Mouse (Mus musculus) cerebellum, adult 2 months (tissue): Measurements from ENCODE around the gene Gabrb1. TPM values are rescaled to one million over a fixed set of nuclear protein-coding genes. Genes with fewer than 3 reads are reported as not detected.
"Not testable (repeated sequence)": the region's sequence is repeated elsewhere in the genome, so short reads cannot be mapped to it uniquely, and the experiment has no call there.

Experiments
- DNase-seq, 2 experiments: peaks; one replicate each; pipeline ENCODE4 v3.0.0; 2021
- H3K27ac ChIP-seq: fragments of 200-500 bp; 2 replicates; pipeline ENCODE4 v1.5.1; 2012; ENCODE audit warnings: low read length, control low read depth, inconsistent platforms; ENCODE audit not compliant: insufficient read depth
- H3K27me3 ChIP-seq: fragments of 200-500 bp; 2 replicates; pipeline ENCODE4 v1.6.1; 2012; ENCODE audit warnings: inconsistent platforms, mild to moderate bottlenecking, low read length, moderate library complexity; ENCODE audit not compliant: control insufficient read depth, insufficient read depth
- H3K4me1 ChIP-seq: fragments of 200-500 bp; 2 replicates; pipeline ENCODE4 v1.6.1; 2011; ENCODE audit warnings: low read length; ENCODE audit not compliant: control insufficient read depth, insufficient read depth
- H3K4me3 ChIP-seq: fragments of 200-500 bp; replicated peaks from 2 replicates; pipeline ENCODE3; 2011; ENCODE audit warnings: mild to moderate bottlenecking, low read depth, low read length, control low read depth; ENCODE audit not compliant: insufficient read depth
- CTCF ChIP-seq: fragments of 200-500 bp; IDR thresholded peaks from 2 replicates; pipeline ENCODE4 v1.5.1; 2011; ENCODE audit warnings: low read depth, mild to moderate bottlenecking, control low read depth, low read length, moderate library complexity, borderline replicate concordance; ENCODE audit not compliant: insufficient read depth
- POLR2A ChIP-seq: fragments of 200-500 bp; IDR thresholded peaks from 2 replicates; pipeline ENCODE4 v1.6.1; 2011; ENCODE audit warnings: low read length, control low read depth, borderline replicate concordance; ENCODE audit not compliant: insufficient read depth
- WGBS: fragments of 180-500 bp; shearing (Covaris S2); methylation state at CpG from one replicate; pipeline ENCODE4 v1.1.7; 2018; 5-methylcytosine and 5-hydroxymethylcytosine counted together
- polyA plus RNA-seq: library from polyadenylated mRNA; depleted of rRNA; stranded (reverse); fragments of >200 nt; gene quantifications from 2 replicates; pipeline ENCODE4 v1.2.3, GENCODE M21; 2012

The Gabrb1 gene
- polyA plus RNA-seq, 1 experiment = 10.4 TPM

DNA sequence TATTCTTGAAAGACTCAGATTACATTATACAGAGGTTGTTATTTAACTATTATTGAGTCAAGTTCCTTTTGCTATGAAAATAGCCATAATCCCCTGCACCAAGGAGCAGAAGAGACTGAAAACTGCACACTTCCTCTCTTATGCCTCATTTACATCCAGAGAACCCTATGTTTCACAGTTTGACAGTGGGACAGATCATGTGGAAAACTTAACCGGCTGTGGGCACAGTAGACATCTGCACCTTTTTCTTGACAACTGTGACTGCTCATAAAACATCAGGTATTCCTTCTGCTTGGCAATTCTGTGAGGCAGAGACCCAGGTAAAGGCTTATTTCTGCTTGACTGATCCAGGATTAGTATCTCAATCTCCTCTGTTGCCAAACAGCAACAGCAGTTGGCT, 481.7 kb downstream of the Gabrb1 start:
- H3K27ac ChIP-seq = no peak overlapping the region
- WGBS = 26% methylated on average over 1 of the region's 1 CpGs
- no peaks in the 10 kb centered on the region for H3K4me1 ChIP-seq
- DNase-seq = no peak
- no peak overlapping the region for H3K4me3 ChIP-seq
- H3K27me3 ChIP-seq = no peaks in the 10 kb centered on the region
- TF ChIP-seq CTCF = no peak
- no peak for TF ChIP-seq POLR2A

DNA sequence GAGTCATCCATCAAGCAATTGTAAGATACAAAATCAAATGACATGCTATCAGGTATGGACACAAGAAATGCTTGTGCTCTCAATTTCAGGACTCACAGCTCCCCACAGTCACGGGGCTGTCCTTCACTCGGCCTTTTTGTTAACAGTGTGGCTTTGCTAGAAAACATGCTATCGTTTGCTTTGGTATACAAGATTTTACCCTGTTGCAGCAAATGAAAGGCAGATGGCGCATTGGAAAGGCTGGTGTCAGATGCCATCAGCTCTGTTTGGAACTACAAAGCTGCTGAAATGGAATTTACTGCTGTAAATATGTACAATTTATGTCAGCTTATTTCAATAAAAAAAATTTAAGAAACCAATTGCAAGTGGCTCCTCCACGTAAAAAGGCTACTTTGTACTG, 490.8 kb downstream of the Gabrb1 start:
- TF ChIP-seq CTCF = no peak
- no peak for TF ChIP-seq POLR2A
- no peak for DNase-seq
- 62% methylated on average over 5 of the region's 5 CpGs for WGBS
- H3K27ac ChIP-seq = no peak overlapping the region
- no peaks in the 10 kb centered on the region for H3K4me1 ChIP-seq
- H3K27me3 ChIP-seq = no peaks in the 10 kb centered on the region
- H3K4me3 ChIP-seq = no peak overlapping the region

DNA sequence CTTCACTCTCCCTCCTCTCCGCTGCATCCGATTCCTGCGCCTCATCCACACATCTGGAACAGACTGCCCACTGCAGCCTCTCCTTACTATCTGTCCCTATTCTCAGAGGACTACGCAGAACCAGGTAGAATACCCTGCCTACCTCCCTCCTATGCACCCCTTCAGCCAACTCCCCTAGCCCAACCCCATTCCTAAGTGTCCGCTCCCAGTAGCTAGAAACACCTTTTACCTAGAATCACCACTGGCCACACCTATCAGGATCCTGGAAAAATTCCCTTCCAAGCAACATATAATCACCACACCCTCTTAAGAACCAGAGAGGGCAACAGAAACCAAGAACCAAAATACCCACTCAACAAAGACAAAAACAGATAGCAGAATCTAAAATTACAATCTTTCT, 493.0 kb downstream of the Gabrb1 start:
- Histone ChIP-seq H3K4me3 (no peak overlapping the region), H3K27ac (no peak overlapping the region), H3K4me1 (no peaks in the 10 kb centered on the region), H3K27me3 (no peaks in the 10 kb centered on the region)
- DNase-seq = no peak
- 99% methylated on average over 5 of the region's 5 CpGs for WGBS
- no peak for TF ChIP-seq POLR2A
- no peak for TF ChIP-seq CTCF

DNA sequence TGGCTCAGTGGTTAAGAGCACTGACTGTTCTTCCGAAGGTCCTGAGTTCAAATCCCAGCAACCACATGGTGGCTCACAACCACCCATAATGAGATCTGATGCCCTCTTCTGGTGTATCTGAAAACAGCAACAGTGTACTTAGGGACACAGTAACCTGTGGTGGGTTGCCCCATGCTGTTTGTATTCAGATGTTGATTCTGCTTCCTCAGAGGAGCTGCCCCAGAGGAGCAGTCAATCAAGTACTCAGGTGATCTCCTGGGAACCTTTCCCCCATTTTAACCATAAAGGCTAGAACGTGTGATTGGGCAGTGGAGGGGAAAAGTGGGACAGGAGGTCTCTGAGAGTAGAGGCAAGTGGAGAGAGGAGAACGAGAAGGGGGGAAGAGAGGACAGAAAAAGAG, 497.8 kb downstream of the Gabrb1 start:
- H3K4me3 ChIP-seq, H3K27me3 ChIP-seq, H3K4me1 ChIP-seq, H3K27ac ChIP-seq, DNase-seq: not testable (repeated sequence)
- 75% methylated on average over 3 of the region's 3 CpGs for WGBS

DNA sequence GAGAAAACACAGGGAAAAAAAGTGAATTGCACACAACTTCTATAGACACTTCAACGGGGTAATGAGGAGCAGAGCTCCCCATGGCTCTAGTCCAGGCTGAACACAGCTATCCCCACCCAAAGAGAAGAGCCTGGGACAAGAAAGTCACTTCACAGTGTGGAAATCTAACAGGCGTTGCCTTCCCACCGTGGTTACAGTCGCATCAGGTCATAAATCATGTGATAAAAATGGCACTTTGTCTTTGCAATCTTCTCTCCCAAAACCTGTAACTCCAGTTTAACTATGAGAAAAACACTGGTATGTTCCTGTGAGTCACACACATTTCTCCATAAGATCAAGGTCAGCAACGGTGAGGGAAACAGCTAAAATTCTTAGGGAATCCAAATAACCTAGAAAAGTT, 498.7 kb downstream of the Gabrb1 start:
- 96% methylated on average over 5 of the region's 5 CpGs for WGBS
- H3K27me3 ChIP-seq = no peaks in the 10 kb centered on the region; the same call in 1 of the 2 replicates
- no peak for TF ChIP-seq POLR2A
- TF ChIP-seq CTCF = no peak
- no peak overlapping the region for H3K4me3 ChIP-seq
- DNase-seq = no peak
- no peak overlapping the region for H3K27ac ChIP-seq
- H3K4me1 ChIP-seq = no peaks in the 10 kb centered on the region

DNA sequence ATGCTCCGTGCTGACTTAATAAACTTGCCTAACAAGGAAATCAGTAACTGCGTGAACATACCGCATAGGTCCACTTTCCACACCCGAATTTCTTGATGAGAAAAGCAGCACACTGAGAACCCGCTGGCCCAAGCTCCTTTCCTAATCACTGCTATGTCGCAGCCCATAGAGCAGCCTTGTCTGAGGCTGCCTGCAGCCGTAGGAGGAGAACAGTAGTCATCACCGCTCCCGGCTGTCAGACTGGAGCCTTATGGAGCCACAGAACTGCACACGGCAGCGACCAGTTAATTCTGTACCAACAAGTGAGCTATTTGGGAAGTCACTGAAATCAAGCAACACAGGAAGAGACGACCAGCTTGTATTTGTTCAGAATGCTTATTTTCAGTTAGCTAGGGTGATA, 500.8 kb downstream of the Gabrb1 start:
- no peak for TF ChIP-seq POLR2A
- no peak for TF ChIP-seq CTCF
- H3K4me3 ChIP-seq = no peak overlapping the region
- no peak overlapping the region for H3K27ac ChIP-seq
- no peaks in the 10 kb centered on the region for H3K4me1 ChIP-seq
- no peak for DNase-seq
- H3K27me3 ChIP-seq = no peaks in the 10 kb centered on the region; the same call in 1 of the 2 replicates
- WGBS = 94% methylated on average over 12 of the region's 12 CpGs

DNA sequence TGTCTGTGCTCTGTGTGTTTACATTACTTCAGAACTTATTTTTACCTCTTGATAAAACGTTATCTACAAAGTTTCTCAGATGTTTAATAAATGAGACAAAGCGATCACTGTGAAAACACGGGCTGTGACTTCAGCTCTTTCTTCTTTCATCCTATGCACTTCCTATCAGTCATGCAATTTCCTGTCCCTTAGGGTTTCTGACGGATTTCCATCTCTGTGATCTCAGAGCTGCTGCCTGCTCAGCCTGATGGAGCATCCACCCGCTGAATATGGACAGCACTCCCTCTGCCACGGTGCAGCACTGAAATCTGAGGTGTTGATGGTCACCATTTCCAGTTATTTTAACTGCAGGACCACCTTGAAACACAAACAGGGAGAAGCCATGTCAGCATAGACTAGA, 501.6 kb downstream of the Gabrb1 start:
- WGBS = 85% methylated on average over 6 of the region's 6 CpGs

DNA sequence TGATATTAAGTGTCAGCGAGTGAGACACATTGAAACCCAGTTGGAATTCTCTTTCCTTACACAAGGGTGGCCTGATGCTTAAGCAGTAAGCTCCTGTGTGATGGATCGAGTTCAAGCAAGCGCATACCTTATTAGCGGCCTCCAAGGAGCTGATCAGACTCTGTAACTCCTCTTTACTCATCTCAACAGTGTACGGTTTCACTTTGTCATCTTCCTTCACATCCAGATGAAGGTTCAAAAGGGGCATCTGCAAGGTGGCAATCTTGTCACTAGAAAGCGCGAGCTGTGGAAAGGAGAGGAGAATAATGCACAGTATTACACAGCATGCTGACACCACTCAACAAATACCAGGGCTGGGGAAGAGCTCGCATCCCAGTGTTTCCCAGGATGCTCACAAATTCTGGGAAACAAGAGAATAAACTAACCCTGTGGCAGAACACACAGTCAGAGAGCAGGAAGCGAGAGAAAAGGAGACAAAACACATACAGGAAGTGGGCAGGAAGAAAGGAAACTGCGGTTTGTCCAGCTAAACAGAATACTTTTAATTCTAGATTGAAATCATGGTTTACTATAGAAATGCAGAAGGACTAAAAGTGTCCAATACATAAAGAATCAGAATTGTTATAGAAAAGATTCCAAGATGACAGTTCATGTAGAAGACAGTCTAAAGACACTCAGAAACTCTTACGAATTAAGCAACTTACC, 503.0 kb downstream of the Gabrb1 start:
- no peak for TF ChIP-seq CTCF
- TF ChIP-seq POLR2A = no peak
- Histone ChIP-seq H3K27me3 (no peaks in the 10 kb centered on the region; the same call in 1 of the 2 replicates), H3K4me1 (no peaks in the 10 kb centered on the region), H3K4me3 (no peak overlapping the region), H3K27ac (no peak overlapping the region)
- WGBS = 92% methylated on average over 11 of the region's 11 CpGs
- no peak for DNase-seq

More for the DNA sequence above, 501.6 kb downstream of the Gabrb1 start:
- no peak for DNase-seq
- Histone ChIP-seq H3K4me3 (no peak overlapping the region), H3K27ac (no peak overlapping the region), H3K27me3 (no peaks in the 10 kb centered on the region; the same call in 1 of the 2 replicates), H3K4me1 (no peaks in the 10 kb centered on the region)
- TF ChIP-seq POLR2A (no peak), CTCF (no peak)
